Mouse (Mus musculus): ENCODE measurements around the gene Frat1.

GRCm38 (mm10) chr19:41800451-41800850 is 29.3 kb upstream of the Frat1 start:
- no peak for TF ChIP-seq GATA1 (IDR thresholded peaks at IDR 0.05; ENCODE audit: low read length)
- no peak for TF ChIP-seq TAL1 (IDR thresholded peaks at IDR 0.05; ENCODE audit: low read length)

Measured in erythroblast, embryonic 14.5 days (primary cell).